Mouse (Mus musculus) spleen, adult 2 months (tissue): ENCODE measurements around the gene Zfp974.
"Not testable (repeated sequence)": the region's sequence is repeated elsewhere in the genome, so short reads cannot be mapped to it uniquely, and the experiment has no call there.

Source experiments
- CTCF ChIP-seq: fragments of 200-500 bp; IDR thresholded peaks from 2 replicates; pipeline ENCODE4 v1.5.1; 2011; ENCODE audit warnings: mild to moderate bottlenecking, inconsistent platforms; ENCODE audit not compliant: insufficient read depth, insufficient read length, insufficient replicate concordance; ENCODE audit errors: extremely low read depth
- POLR2A ChIP-seq: fragments of 200-500 bp; IDR thresholded peaks from 2 replicates; pipeline ENCODE4 v1.6.1; 2011; ENCODE audit warnings: low read depth, low read length, inconsistent platforms

- not testable (repeated sequence) for TF ChIP-seq CTCF, POLR2A
Observed at GRCm38 (mm10) chr7:27941869-27942268, 12.6 kb upstream of the Zfp974 start.
